Mouse (Mus musculus) forebrain, embryonic 15.5 days (tissue): ENCODE measurements around the gene Eepd1. TPM values are rescaled to one million over a fixed set of nuclear protein-coding genes. Genes with fewer than 3 reads are reported as not detected.
A peak's percentile ranks its signal among the peaks of the same experiment; 100 is the strongest.

ENCODE experiments used
- ATAC-seq: fragments of 200-750 bp; cut with Nextera tagmentation; replicated peaks from 2 replicates; pipeline ENCODE4 v1.8.0; 2017; ENCODE audit warnings: mild to moderate bottlenecking, moderate TSS enrichment, moderate library complexity
- H3K27ac ChIP-seq: fragments of 300-500 bp; sonication (generic); replicated peaks from 2 replicates; pipeline ENCODE4 v1.5.1; 2015; ENCODE audit warnings: mild to moderate bottlenecking, inconsistent platforms
- H3K27me3 ChIP-seq: fragments of 300-500 bp; sonication (generic); 2 replicates; pipeline ENCODE4 v1.6.1; 2015; ENCODE audit warnings: inconsistent platforms
- H3K36me3 ChIP-seq: fragments of 300-500 bp; sonication (generic); 2 replicates; pipeline ENCODE4 v1.6.1; 2015; ENCODE audit warnings: mild to moderate bottlenecking, inconsistent platforms
- H3K4me1 ChIP-seq: fragments of 300-500 bp; sonication (generic); 2 replicates; pipeline ENCODE4 v1.6.1; 2015; ENCODE audit warnings: inconsistent platforms
- H3K4me2 ChIP-seq: fragments of 300-500 bp; sonication (generic); replicated peaks from 2 replicates; pipeline ENCODE4 v1.6.1; 2015; ENCODE audit warnings: mild to moderate bottlenecking, inconsistent platforms
- H3K4me3 ChIP-seq: fragments of 300-500 bp; sonication (generic); 2 replicates; pipeline ENCODE4 v1.5.1; 2015; ENCODE audit warnings: mild to moderate bottlenecking, inconsistent platforms
- H3K9ac ChIP-seq: fragments of 300-500 bp; sonication (generic); replicated peaks from 2 replicates; pipeline ENCODE4 v1.6.1; 2015; ENCODE audit warnings: mild to moderate bottlenecking, inconsistent platforms
- H3K9me3 ChIP-seq: fragments of 300-500 bp; sonication (generic); 2 replicates; pipeline ENCODE4 v1.6.1; 2016; ENCODE audit warnings: inconsistent platforms
- WGBS: fragments of 180-500 bp; shearing (Covaris S2); methylation state at CpG from one replicate; pipeline ENCODE4 v1.1.7; 2015; ENCODE audit warnings: mixed read lengths; 5-methylcytosine and 5-hydroxymethylcytosine counted together
- polyA plus RNA-seq: library from polyadenylated mRNA; unstranded; fragments of >200 nt; fragmentation: Nextera tagmentation; extraction: Ambion mirVana; gene quantifications from 2 replicates; pipeline ENCODE4 v1.2.1, GENCODE M21; 2015

The Eepd1 gene
- polyA plus RNA-seq, 1 experiment from 2014 or later = 14.2 TPM

DNA sequence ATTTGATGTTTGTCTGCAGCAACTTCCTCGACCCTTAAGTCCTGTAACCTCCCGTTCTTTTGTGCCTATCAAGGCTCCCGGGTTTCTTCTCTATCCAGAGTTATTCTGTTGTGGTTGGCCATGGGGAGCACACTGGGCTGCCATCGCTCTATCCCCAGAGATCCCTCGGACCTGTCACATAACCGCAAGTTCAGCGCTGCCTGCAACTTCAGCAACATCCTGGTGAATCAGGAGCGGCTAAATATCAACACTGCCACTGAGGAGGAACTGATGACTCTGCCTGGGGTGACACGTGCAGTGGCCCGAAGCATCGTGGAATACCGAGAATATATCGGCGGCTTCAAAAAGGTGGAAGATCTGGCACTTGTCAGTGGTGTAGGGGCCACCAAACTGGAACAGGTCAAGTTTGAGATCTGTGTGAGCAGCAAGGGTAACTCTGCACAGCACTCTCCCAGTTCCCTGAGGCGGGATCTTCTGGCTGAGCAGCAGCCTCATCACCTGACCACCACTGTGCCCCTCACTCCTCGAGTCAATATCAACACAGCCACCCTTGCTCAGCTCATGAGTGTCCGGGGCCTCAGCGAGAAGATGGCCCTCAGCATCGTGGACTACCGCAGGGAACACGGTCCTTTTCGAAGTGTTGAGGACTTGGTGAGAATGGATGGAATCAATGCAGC, 1.1 kb downstream of the Eepd1 start:
- Histone ChIP-seq H3K27ac (no peak overlapping the region), H3K4me2 (peak overlapping the region; percentile 73), H3K9ac (peak overlapping the region; percentile 65; the same call in 1 of the 2 replicates), H3K36me3 (no peaks in the 10 kb centered on the region), H3K4me3 (peak overlapping the region; percentile 75), H3K4me1 (peaks cover 39% of the 10 kb centered on the region), H3K9me3 (no peaks in the 10 kb centered on the region), H3K27me3 (no peaks in the 10 kb centered on the region)
- 53% methylated on average over 22 of the region's 22 CpGs for WGBS
- no peak for ATAC-seq

DNA sequence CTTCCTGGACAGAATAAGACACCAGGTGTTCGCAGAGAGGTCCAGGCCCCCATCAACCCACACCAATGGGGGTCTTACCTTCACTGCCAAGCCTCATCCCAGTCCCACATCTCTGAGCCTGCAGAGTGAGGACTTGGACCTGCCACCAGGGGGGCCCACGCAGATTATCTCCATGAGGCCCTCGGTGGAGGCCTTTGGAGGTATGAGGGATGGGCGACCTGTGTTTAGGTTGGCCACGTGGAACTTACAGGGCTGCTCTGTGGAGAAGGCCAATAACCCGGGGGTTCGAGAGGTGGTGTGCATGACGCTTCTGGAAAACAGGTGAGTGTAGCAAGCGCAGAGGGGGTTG, 1.6 kb downstream of the Eepd1 start:
- Histone ChIP-seq H3K27me3 (no peaks in the 10 kb centered on the region), H3K36me3 (no peaks in the 10 kb centered on the region), H3K27ac (no peak overlapping the region), H3K4me1 (peaks cover 44% of the 10 kb centered on the region), H3K4me3 (peak overlapping the region; percentile 75), H3K9me3 (no peaks in the 10 kb centered on the region), H3K9ac (no peak overlapping the region), H3K4me2 (peak overlapping the region; percentile 73)
- 88% methylated on average over 9 of the region's 9 CpGs for WGBS
- ATAC-seq = no peak

DNA sequence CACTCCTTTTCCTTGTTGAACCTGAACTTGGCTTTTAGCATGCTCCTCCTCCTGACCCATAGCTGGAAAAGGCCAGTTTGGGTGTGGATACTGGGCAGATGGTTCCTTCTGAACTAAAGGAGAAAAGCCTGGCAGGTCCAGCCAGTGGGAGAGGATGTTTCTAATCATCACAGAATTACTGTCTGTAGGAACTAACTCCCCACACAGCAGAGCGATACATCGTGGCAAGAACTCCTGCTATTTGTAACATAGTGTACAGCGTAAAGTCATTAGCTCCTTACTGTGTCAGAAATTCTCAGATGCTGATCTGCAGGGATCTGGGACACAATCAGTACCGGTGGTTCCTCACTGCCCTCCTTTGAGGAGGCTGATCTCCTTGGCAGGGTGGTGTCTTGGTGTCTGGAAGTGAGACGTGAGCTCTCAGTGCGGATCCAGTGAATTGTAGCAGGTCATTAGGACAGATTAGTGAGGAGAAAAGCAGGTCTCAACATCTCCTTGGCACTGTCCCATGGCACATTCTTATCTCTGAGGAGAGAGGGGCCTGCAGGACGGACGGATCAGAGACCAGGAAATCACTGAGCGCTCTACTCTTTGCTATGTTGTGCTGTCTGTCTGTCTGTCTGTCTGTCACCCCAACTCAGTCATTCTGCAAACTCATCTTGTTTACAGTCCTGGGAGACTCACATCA, 2.7 kb downstream of the Eepd1 start:
- 62% methylated on average over 9 of the region's 9 CpGs for WGBS
- Histone ChIP-seq H3K27me3 (no peaks in the 10 kb centered on the region), H3K27ac (no peak overlapping the region), H3K4me1 (peaks cover 48% of the 10 kb centered on the region), H3K4me3 (peak overlapping the region; percentile 17), H3K4me2 (peak overlapping the region; percentile 27), H3K9ac (no peak overlapping the region), H3K9me3 (no peaks in the 10 kb centered on the region), H3K36me3 (no peaks in the 10 kb centered on the region)
- ATAC-seq = no peak

DNA sequence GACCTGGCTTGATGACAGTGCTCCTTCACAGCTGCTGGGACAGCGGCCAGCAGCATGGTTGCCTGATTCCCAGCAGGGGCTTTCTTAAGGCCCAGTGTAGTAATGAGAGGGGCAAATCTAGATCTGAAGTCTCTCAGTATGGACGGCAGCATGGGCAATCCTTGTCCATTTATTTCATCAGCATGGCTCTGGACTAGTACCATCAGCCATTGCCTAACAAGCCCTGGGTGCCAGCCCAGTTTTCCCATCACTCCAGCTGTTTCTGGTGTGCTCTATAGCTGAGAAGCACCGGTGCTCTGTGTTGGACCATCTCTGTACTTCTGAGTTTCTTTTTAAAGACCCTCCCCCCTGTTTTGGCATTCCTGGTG, 3.3 kb downstream of the Eepd1 start:
- Histone ChIP-seq H3K36me3 (no peaks in the 10 kb centered on the region), H3K9me3 (no peaks in the 10 kb centered on the region), H3K27ac (no peak overlapping the region), H3K4me1 (peaks cover 48% of the 10 kb centered on the region), H3K4me2 (peak overlapping the region; percentile 27), H3K4me3 (peak overlapping the region; percentile 17), H3K27me3 (no peaks in the 10 kb centered on the region), H3K9ac (no peak overlapping the region)
- 53% methylated on average over 3 of the region's 3 CpGs for WGBS
- ATAC-seq = no peak

DNA sequence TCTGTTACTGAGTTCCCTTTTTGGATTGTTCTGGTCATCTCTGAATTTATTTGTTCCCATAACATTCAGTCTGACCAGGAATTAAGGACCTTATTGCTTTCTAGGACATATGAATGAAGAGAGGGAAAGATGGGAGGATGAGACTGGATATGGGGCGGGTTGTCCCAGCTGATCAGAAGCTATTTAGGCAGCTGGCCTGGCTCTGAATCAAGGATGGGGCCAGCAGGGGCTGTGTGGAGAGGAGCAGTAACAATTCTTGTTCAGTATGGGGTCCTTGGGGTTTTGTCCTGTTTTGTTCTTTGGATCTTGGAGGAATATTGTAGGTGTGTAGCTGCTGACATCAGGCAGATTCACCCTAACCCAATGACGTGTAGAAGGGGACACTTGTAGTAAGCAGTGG, 3.7 kb downstream of the Eepd1 start:
- Histone ChIP-seq H3K27ac (no peak overlapping the region), H3K9me3 (no peaks in the 10 kb centered on the region), H3K36me3 (no peaks in the 10 kb centered on the region), H3K4me2 (peak overlapping the region; percentile 27), H3K4me3 (peak overlapping the region; percentile 17; the same call in 1 of the 2 replicates), H3K4me1 (peaks cover 48% of the 10 kb centered on the region), H3K9ac (no peak overlapping the region), H3K27me3 (no peaks in the 10 kb centered on the region)
- no peak for ATAC-seq
- 71% methylated on average over 2 of the region's 2 CpGs for WGBS

DNA sequence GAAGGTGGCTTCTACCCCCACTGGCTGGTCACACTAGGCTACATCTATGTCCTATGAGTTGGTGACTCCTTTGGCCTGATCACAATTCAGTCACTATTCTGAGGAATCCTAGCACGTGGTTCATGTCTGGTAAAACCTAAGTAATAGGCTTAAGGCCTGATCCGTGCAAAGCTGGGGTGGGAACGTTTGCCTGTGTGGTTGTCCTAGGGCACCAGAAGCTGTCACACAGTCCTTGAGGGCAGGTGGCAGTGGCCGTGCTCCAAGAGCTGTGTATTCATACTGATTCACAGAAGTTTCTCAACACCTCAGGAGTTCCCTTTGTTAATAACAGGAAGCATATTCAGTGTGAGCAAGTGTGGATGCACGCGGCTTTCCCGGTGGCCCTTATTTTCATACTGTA, 4.1 kb downstream of the Eepd1 start:
- 63% methylated on average over 7 of the region's 7 CpGs for whole genome bisulfite sequencing
- Histone ChIP-seq H3K27ac (no peak overlapping the region), H3K4me1 (peaks cover 48% of the 10 kb centered on the region), H3K9me3 (no peaks in the 10 kb centered on the region), H3K9ac (no peak overlapping the region), H3K4me2 (peak overlapping the region; percentile 27), H3K27me3 (no peaks in the 10 kb centered on the region), H3K4me3 (no peak overlapping the region), H3K36me3 (no peaks in the 10 kb centered on the region)
- no peak for ATAC-seq

DNA sequence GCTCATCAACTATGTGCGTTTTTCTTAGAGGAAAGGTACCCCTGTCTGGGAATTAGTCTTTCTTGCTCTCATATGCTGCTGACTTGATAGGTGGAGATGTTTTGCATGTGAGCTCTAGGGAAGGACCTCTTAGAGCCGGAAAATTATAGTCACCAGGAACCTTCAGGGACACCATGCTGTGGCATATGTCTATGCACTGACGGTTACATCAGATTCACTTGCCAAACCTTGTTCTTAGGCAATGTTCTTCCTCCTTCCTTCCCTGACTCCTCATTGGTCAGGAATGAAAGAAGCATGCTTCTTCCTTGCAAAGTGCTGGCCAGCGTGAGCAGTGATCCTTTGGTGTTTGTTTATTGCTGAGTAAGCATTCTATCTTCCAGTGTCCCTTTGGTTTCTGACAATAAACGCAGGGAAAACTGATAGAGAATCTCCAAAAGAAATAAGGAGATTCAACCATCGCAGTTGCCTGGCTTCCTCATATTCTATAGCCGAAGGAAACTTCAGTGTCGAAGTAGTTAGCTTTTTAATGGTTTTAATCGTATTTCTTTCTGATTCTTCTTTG, 5.0 kb downstream of the Eepd1 start:
- Histone ChIP-seq H3K36me3 (no peaks in the 10 kb centered on the region), H3K9me3 (no peaks in the 10 kb centered on the region), H3K9ac (no peak overlapping the region), H3K4me1 (peaks cover 44% of the 10 kb centered on the region), H3K4me3 (no peak overlapping the region), H3K27ac (no peak overlapping the region), H3K27me3 (no peaks in the 10 kb centered on the region), H3K4me2 (no peak overlapping the region)
- no peak for ATAC-seq
- 85% methylated on average over 9 of the region's 9 CpGs for WGBS

DNA sequence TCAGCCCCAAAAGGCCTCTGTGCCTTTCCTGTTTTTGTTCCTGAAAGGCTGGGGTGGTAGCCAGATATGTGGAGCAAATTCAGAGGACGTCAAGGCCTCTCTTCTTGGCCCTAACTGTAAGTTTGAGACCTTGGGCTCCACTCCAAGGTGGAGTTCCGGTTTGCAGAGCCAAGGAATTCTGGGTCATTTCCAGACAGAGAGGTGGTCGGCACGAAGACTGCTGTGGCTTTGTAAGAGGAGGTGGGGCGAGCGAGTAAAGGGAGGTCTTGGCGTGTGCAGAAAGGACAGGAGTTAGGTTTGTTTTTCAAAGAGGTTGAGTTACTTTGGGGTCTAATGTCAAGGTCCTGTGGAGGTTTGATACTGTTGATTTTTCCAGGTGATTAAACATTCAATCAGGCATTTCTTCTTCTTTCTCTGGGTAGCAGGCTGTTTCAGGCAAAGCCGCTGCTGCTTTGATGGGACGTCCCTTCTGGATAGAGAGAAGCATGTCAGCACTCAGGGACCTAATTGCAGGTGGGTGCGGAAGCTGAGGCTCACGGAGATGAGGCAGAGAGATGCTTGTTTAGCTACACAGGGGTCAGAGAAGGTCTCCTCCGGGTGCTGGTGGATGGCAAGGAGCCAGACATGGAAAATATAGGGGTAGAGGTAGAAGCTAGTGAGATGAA, 6.2 kb downstream of the Eepd1 start:
- Histone ChIP-seq H3K4me1 (peaks cover 37% of the 10 kb centered on the region), H3K9ac (no peak overlapping the region), H3K9me3 (no peaks in the 10 kb centered on the region), H3K4me2 (no peak overlapping the region), H3K27ac (no peak overlapping the region), H3K36me3 (no peaks in the 10 kb centered on the region), H3K4me3 (no peak overlapping the region), H3K27me3 (no peaks in the 10 kb centered on the region)
- WGBS = 47% methylated on average over 12 of the region's 12 CpGs
- ATAC-seq = no peak

DNA sequence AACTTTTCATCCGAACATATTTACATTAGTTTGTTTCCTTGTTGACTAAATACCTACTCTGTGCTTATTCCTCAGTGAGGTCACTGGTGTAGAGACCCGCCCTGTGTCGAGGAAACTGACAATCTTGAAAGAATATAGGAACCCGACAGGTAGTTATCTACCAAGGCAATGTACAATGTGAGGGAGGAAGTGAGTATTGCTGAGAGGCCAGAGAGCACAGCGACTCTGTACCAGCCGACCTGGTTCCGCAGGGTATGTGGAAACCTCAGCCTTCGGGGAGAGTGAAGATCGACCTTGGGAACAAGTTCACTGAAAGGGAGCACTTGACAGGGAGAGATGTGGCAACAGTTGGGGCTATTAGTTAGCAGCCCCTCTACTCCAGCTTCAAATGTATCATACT, 7.2 kb downstream of the Eepd1 start:
- no peaks in the 10 kb centered on the region for H3K36me3 ChIP-seq
- no peaks in the 10 kb centered on the region for H3K27me3 ChIP-seq
- peaks cover 31% of the 10 kb centered on the region for H3K4me1 ChIP-seq
- no peak for ATAC-seq
- no peak overlapping the region for H3K9ac ChIP-seq
- no peak overlapping the region for H3K27ac ChIP-seq
- H3K4me2 ChIP-seq = no peak overlapping the region
- 93% methylated on average over 9 of the region's 9 CpGs for WGBS
- no peak overlapping the region for H3K4me3 ChIP-seq
- no peaks in the 10 kb centered on the region for H3K9me3 ChIP-seq

DNA sequence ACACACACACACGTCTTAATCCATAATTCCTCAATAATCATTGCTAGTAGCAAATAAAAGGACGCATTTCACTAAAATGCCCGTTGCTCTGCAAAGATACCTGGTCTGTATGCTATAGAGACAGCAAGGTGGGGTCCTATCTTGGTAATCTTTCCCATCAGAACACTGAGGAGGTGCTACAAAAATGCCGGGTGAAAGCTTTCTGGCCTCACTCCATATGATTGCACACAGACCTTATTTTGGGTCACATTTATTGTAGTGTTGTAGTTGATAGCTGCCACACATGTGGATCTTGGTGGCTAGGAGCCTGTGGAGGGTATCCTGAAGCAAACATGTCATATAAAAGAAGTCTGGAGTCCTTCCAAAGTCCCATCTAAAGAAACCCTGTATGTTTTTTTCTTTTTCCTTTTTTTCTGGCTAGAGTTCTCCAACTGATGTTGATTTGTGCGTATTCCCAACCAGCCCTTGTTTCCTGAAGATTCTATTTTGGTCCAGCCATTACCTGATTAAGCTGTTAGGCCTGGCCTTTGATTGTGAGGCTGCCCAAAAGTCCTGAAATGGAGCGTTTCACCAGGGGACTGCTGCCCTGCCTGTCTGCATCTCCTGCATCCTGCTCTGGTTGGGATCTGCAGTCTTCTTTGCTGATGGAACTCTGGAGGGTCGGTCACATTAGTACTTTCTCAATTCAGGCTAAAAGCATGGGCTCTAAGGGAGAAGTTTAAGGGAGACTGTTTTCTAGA, 8.0 kb downstream of the Eepd1 start:
- peaks cover 31% of the 10 kb centered on the region for H3K4me1 ChIP-seq
- no peak overlapping the region for H3K4me3 ChIP-seq
- H3K9ac ChIP-seq = no peak overlapping the region
- WGBS = 83% methylated on average over 7 of the region's 7 CpGs
- no peaks in the 10 kb centered on the region for H3K27me3 ChIP-seq
- no peak overlapping the region for H3K27ac ChIP-seq
- no peaks in the 10 kb centered on the region for H3K36me3 ChIP-seq
- no peak overlapping the region for H3K4me2 ChIP-seq
- no peak for ATAC-seq
- no peaks in the 10 kb centered on the region for H3K9me3 ChIP-seq

DNA sequence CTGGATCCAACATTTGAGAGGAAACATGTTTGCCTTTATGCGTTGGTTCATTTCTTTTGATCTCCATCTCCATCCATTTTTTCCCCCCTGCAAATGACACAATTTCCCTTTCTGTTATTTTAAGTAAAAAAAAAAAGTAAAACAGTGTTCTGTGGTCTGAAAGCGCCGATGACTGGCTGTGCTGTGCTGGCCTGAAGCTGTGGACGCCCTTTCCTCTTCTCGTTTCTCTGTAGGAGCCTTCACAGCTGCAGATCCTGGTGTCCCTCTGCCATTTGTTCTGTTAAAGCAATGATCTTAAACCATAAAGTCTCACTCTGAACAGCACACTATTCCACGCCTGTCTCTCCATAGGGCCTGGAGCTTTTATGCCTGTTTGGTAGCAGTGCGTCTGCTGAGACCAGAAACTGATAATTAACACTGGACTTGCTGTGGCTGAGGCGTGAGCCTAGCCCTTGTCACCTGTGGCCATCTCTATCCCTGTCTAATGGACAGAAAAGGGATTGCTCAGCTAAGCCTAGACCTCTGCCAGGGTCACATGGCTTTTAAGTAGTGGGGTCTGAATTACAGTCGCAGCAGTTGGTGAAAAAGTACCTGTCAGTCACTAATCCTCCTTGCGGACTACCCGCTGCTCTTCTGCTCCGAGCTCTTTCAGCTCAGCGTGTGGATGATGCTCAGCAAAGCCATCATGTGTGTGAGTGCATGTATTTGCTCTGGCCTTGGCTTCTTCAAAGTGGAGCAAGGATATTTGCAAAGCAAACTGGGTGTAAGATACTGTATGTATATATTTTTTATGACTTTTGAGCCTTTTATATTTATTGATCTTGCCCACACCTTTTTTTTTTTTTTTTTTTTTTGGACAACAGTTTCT, 9.2 kb downstream of the Eepd1 start:
- H3K36me3 ChIP-seq = no peaks in the 10 kb centered on the region
- no peak overlapping the region for H3K4me2 ChIP-seq
- peaks cover 28% of the 10 kb centered on the region for H3K4me1 ChIP-seq
- ATAC-seq = peak; percentile 71
- WGBS = 53% methylated on average over 13 of the region's 13 CpGs
- no peak overlapping the region for H3K27ac ChIP-seq
- no peak overlapping the region for H3K9ac ChIP-seq
- no peak overlapping the region for H3K4me3 ChIP-seq
- H3K9me3 ChIP-seq = no peaks in the 10 kb centered on the region
- no peaks in the 10 kb centered on the region for H3K27me3 ChIP-seq
